Mouse (Mus musculus) liver, adult 2 months (tissue): ENCODE measurements around the gene Fam71b. TPM values are rescaled to one million over a fixed set of nuclear protein-coding genes. Genes with fewer than 3 reads are reported as not detected.

Source experiments
- DNase-seq: peaks from one replicate; pipeline ENCODE4 v3.0.0-alpha.2; 2011; ENCODE audit warnings: low read depth, low spot score; ENCODE audit errors: extremely low read depth
- H3K27ac ChIP-seq: fragments of 200-500 bp; replicated peaks from 2 replicates; pipeline ENCODE4 v1.5.1; 2012; ENCODE audit warnings: low read depth, mild to moderate bottlenecking, control low read depth, inconsistent platforms, low read length; ENCODE audit not compliant: insufficient read depth
- H3K27me3 ChIP-seq: fragments of 200-500 bp; 2 replicates; pipeline ENCODE4 v1.6.1; 2012; ENCODE audit warnings: mild to moderate bottlenecking, moderate library complexity, low read length, inconsistent platforms; ENCODE audit not compliant: control insufficient read depth, insufficient read depth
- H3K36me3 ChIP-seq: fragments of 200-500 bp; 2 replicates; pipeline ENCODE4 v1.6.1; 2012; ENCODE audit warnings: low read length, inconsistent platforms; ENCODE audit not compliant: control insufficient read depth, insufficient read depth
- H3K4me1 ChIP-seq: fragments of 200-500 bp; 2 replicates; pipeline ENCODE4 v1.6.1; 2011; ENCODE audit warnings: low read length; ENCODE audit not compliant: control insufficient read depth, insufficient read depth
- H3K4me3 ChIP-seq: fragments of 200-500 bp; 2 replicates; pipeline ENCODE4 v1.5.1; 2011; ENCODE audit warnings: low read depth, mild to moderate bottlenecking, control low read depth, low read length, moderate library complexity; ENCODE audit not compliant: insufficient read depth
- H3K79me2 ChIP-seq: fragments of 200-500 bp; 2 replicates; pipeline ENCODE4 v1.6.1; 2012; ENCODE audit warnings: inconsistent platforms, mild to moderate bottlenecking, low read length, moderate library complexity; ENCODE audit not compliant: control insufficient read depth, insufficient read depth
- H3K9ac ChIP-seq: fragments of 200-500 bp; 2 replicates; pipeline ENCODE4 v1.6.1; 2012; ENCODE audit warnings: low read depth, mild to moderate bottlenecking, control low read depth, inconsistent platforms, low read length
- CTCF ChIP-seq: fragments of 200-500 bp; IDR thresholded peaks from 2 replicates; pipeline ENCODE4 v1.5.1; 2011; ENCODE audit warnings: low read depth, low read length, control low read depth
- POLR2A ChIP-seq: fragments of 200-500 bp; IDR thresholded peaks from 2 replicates; pipeline ENCODE4 v1.6.1; 2011; ENCODE audit warnings: low read length, control low read depth; ENCODE audit not compliant: insufficient read depth; ENCODE audit errors: extremely low read depth
- WGBS: fragments of 180-500 bp; shearing (Covaris S2); methylation state at CpG from one replicate; pipeline ENCODE4 v1.1.7; 2018; 5-methylcytosine and 5-hydroxymethylcytosine counted together
- polyA plus RNA-seq: library from polyadenylated mRNA; depleted of rRNA; stranded (reverse); fragments of >200 nt; gene quantifications from 2 replicates; pipeline ENCODE4 v1.2.3, GENCODE M21; 2012
- total RNA-seq: library from RNA; depleted of rRNA; stranded (reverse); fragments of >200 nt; gene quantifications from 2 replicates; pipeline ENCODE4 v1.2.3, GENCODE M21; 2014

Gene Fam71b
- total and polyA plus RNA-seq, 2 experiments: not detected

DNA sequence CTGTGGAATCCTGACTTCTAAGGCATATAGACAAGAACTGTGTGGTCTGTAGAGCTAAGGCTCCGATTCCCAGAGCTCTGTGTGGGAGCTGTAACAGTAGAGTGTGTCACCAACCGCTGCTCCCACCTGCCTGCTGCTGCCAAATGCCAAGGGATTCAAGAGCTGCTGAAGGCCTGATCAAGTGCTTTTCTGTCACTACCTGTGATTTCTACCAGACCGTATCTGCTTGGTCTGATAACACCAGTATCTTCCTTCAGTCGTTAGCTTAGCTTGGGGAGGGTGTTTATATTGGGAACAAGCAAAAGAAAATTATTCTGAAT lies 461 bp downstream of the Fam71b start:
- Histone ChIP-seq H3K9ac (no peak overlapping the region), H3K36me3 (no peaks in the 10 kb centered on the region), H3K79me2 (no peaks in the 10 kb centered on the region), H3K27me3 (no peaks in the 10 kb centered on the region; the same call in 1 of the 2 replicates), H3K4me1 (no peaks in the 10 kb centered on the region), H3K27ac (no peak overlapping the region), H3K4me3 (no peak overlapping the region)
- no peak for TF ChIP-seq POLR2A
- no peak for TF ChIP-seq CTCF
- no peak for DNase-seq
- WGBS: 90% methylated on average over 4 of the region's 4 CpGs

DNA sequence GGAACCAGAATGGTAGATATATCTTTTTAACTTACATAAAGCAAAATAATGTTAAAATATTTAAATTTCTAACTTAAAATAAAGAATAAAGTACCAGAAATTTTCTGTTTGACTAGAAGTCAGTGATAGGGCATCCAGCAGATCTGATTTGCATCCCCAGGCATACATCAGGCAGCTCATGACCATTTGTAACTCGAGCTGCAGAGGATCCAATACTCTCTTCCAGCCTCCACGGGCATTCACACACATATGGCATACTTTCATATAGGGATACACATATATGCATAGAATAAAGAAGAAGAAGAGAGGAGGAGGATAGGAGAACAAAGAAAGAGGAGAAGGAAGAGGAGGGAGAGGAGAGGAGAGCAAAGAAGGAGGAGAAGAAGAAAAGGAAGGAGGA lies 1.5 kb downstream of the Fam71b start:
- WGBS: 78% methylated on average over 2 of the region's 2 CpGs
- H3K27me3 ChIP-seq: no peaks in the 10 kb centered on the region
- DNase-seq: no peak
- no peak overlapping the region for H3K27ac ChIP-seq
- H3K36me3 ChIP-seq: no peaks in the 10 kb centered on the region
- no peak overlapping the region for H3K4me3 ChIP-seq
- H3K4me1 ChIP-seq: no peaks in the 10 kb centered on the region
- no peaks in the 10 kb centered on the region for H3K79me2 ChIP-seq
- H3K9ac ChIP-seq: no peak overlapping the region
- TF ChIP-seq POLR2A (no peak), CTCF (no peak)

DNA sequence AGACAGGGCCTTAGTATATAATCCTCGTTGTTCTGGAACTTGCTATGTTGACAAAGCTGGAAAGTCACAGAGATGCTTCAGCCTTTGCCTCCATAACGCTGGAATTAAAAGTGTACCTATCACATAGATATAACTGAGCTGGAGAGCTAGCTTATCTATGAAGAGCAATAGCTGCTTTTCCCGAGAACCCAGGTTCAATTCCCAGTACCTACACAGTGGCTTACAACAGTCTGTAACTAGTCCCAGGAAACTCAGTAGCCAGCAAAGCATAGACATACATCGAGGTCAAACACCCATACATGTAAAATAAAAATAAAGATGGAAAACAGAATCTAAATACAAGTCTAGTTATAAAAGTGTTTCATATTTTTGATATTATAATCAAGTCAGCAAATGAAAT lies 2.1 kb downstream of the Fam71b start:
- Histone ChIP-seq H3K9ac (no peak overlapping the region), H3K79me2 (no peaks in the 10 kb centered on the region), H3K27me3 (no peaks in the 10 kb centered on the region), H3K36me3 (no peaks in the 10 kb centered on the region), H3K4me1 (no peaks in the 10 kb centered on the region), H3K4me3 (no peak overlapping the region), H3K27ac (no peak overlapping the region)
- 84% methylated on average over 4 of the region's 4 CpGs for WGBS
- TF ChIP-seq CTCF (no peak), POLR2A (no peak)
- DNase-seq: no peak

DNA sequence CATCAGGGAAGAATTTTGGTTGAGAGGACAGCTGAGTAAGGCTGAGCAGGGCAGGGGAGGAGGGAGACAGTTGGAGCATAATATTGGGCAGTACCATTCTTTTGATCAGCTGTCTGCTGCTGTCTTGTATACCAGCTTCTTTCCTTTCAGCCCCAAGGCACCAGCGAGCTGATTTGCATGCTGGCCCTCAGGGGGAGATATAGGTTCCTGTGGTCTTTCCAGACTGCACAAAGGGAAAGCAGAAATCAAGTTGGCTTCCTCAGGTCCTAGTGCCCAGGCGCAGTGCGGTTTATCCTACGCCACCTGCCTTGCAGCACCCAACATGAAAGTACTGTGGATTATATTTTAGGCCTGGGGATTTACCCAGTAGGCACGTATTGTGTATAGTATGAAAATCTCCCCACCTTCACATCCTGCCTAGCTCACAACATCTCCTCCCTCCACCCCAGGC lies 2.6 kb downstream of the Fam71b start:
- no peak for DNase-seq
- TF ChIP-seq CTCF (no peak), POLR2A (no peak)
- Histone ChIP-seq H3K9ac (no peak overlapping the region), H3K27ac (no peak overlapping the region), H3K27me3 (no peaks in the 10 kb centered on the region), H3K4me3 (no peak overlapping the region), H3K79me2 (no peaks in the 10 kb centered on the region), H3K4me1 (no peaks in the 10 kb centered on the region), H3K36me3 (no peaks in the 10 kb centered on the region)
- WGBS: 85% methylated on average over 5 of the region's 5 CpGs

DNA sequence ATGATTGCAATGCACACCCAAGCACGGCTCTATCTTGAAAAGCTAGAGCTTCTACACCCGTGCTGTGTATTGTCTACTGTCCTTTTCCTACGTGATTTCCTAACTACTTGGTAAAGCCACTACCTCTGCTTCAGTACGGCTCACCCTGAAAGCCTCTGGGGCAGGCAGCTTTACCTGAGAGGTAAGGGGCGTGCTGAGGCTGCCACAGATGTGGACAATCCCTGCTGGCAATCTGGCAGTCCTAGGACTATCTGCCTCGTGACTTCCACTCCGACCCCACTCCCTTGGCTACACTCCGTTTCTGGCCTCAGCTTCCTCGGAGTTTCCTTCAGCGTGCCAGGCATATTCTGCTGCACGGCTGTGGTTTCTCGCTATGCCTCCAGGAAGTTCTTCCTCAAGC lies 5.2 kb downstream of the Fam71b start:
- DNase-seq: no peak
- H3K27ac ChIP-seq: no peak overlapping the region
- WGBS: 56% methylated on average over 12 of the region's 12 CpGs
- no peak overlapping the region for H3K9ac ChIP-seq
- H3K27me3 ChIP-seq: no peaks in the 10 kb centered on the region; the same call in 1 of the 2 replicates
- no peaks in the 10 kb centered on the region for H3K4me1 ChIP-seq
- H3K79me2 ChIP-seq: no peaks in the 10 kb centered on the region
- H3K36me3 ChIP-seq: no peaks in the 10 kb centered on the region
- H3K4me3 ChIP-seq: no peak overlapping the region
- TF ChIP-seq POLR2A: no peak
- no peak for TF ChIP-seq CTCF

DNA sequence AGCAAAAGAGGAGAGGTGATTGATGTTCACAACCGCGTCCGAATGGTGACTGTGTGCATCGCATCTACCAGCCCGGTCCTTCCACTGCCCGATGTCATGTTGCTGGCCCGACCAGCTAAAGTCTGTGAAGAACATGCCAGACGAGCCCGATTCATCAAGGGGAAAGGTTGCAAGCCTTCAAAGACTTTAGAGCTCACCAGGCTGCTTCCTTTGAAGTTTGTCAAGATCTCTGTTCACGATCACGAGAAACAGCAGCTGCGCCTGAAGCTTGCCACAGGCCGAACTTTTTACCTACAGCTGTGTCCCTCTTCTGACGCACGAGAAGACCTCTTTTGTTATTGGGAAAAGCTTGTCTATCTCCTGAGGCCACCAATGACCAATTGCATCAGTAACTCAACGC lies 8.6 kb downstream of the Fam71b start:
- no peaks in the 10 kb centered on the region for H3K36me3 ChIP-seq
- WGBS: 91% methylated on average over 16 of the region's 16 CpGs
- H3K4me1 ChIP-seq: no peaks in the 10 kb centered on the region
- no peak for DNase-seq
- H3K9ac ChIP-seq: no peak overlapping the region
- H3K27ac ChIP-seq: no peak overlapping the region
- no peaks in the 10 kb centered on the region for H3K79me2 ChIP-seq
- no peaks in the 10 kb centered on the region; the same call in 1 of the 2 replicates for H3K27me3 ChIP-seq
- TF ChIP-seq CTCF (no peak), POLR2A (no peak)
- H3K4me3 ChIP-seq: no peak overlapping the region
